Mouse (Mus musculus) kidney, adult 2 months (tissue): ENCODE data around the gene Tbc1d13.

Experiments used
- CTCF ChIP-seq: fragments of 200-500 bp; conservative IDR thresholded peaks from 2 replicates; pipeline ENCODE4 v1.5.1; 2011; ENCODE audit warnings: low read depth, mild to moderate bottlenecking, control low read depth, low read length, moderate library complexity, mixed read lengths; ENCODE audit not compliant: insufficient read depth, insufficient read length
- POLR2A ChIP-seq: fragments of 200-500 bp; IDR thresholded peaks from one replicate; pipeline ENCODE4 v1.6.1; 2011; ENCODE audit warnings: low read depth, low read length, control low read depth

DNA sequence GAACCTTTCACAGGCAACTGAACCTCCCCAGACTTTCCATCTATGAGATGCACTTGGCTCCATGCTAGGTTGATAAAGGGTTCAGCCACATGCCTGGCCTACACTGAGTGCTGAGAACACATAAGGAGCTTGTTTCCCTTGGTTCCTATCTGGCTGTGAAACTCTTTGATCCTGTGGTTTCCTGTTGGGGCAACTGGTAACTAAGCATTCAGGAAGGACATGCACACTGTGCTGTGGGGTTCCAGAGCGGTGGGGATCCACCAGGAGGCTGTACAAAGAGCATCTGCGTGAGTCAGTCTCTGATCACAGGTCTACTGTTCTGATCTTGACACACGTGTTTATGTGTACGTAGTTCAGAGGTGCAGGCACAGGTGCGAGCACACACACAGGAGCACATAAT, 21.0 kb upstream of the Tbc1d13 start:
- TF ChIP-seq CTCF (no peak), POLR2A (no peak)
